Mouse (Mus musculus): ENCODE measurements around the gene Pkn3. TPM values are rescaled to one million over a fixed set of nuclear protein-coding genes. Genes with fewer than 3 reads are reported as not detected.

Gene Pkn3
- polyA plus RNA-seq, 1 experiment = 2.2 TPM

DNA sequence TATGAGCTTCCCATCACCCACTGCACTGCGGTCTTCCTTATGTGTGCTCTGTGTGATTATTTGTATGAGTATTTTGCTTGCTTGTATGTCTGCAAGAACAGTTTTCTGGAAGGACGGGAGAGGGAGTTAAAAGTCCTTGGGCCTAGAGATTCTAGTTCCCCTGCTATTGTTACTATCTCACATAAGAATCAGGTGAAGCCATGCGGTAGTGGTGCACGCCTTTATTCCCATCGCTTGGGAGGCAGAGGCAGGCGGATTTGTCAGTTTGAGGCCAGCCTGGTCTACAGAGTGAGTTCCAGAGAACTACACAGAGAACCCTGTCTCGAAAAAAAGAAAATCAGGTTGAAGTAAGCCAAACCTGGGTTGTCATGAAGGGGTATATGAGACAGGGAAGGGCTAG, 4.6 kb upstream of the Pkn3 start:
- Histone ChIP-seq H3K4me3 (ENCODE audit: insufficient read depth, low read length) (no peak overlapping the region), H3K4me1 (ENCODE audit: control insufficient read depth, insufficient read depth, low read length) (peaks cover 2% of the 10 kb centered on the region), H3K27ac (ENCODE audit: insufficient read depth, low read length) (no peak overlapping the region)
- no peak for TF ChIP-seq CTCF (IDR thresholded peaks at IDR 0.05; ENCODE audit: extremely low read depth, insufficient read depth, low read length)

DNA sequence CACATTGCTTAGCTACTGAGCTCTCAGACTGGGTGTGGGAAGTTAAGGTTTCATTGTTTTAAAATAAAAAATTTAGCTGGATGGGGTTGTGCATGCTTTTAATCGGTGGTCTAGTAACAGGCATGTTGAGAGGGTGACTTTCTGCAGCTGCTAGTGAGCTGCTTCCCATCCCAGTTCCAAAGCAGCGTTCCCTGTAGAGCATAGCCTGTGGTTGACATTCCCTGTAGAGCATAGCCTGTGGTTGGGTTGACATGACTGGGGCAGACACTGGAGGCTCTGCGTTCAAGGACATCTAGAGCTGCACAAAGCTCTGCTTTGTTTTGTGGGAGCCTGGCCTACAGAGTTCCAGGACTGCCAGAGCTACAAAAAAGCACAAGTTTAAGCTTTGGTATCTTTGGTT, 4.2 kb upstream of the Pkn3 start:
- no peaks in the 10 kb centered on the region for H3K4me1 ChIP-seq (ENCODE audit: control insufficient read depth, insufficient read depth, low read length)
- TF ChIP-seq CTCF (IDR thresholded peaks at IDR 0.05; ENCODE audit: extremely low read depth, insufficient read depth, low read length) (no peak), POLR2A (IDR thresholded peaks at IDR 0.05; ENCODE audit: extremely low read depth, insufficient read depth, low read length) (0 out of 2 replicates have a peak, but pooled peaks have one; percentile 5)
- no peak overlapping the region for H3K4me3 ChIP-seq (ENCODE audit: insufficient read depth, low read length)
- H3K27ac ChIP-seq (ENCODE audit: insufficient read depth, low read length) = no peak overlapping the region

DNA sequence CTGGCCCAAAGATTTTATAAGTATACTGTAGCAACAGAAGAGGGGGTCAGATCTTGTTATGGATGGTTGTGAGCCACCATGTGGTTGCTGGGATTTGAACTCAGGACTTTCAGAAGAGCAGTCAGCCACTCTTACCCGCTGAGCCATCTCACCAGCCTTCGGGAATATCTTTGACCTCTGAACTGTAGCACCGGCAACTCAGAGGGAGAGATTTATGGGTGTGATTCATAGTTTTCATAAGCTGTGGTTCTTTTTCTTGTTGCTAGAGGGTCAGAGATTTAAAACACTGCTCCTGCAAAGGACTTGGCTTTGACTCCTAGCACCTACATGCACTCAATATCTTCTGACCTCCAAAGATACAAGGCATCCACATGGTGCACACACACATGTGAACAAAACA, 1.9 kb upstream of the Pkn3 start:
- no peak for TF ChIP-seq CTCF (IDR thresholded peaks at IDR 0.05; ENCODE audit: extremely low read depth, insufficient read depth, low read length)
- TF ChIP-seq POLR2A (IDR thresholded peaks at IDR 0.05; ENCODE audit: extremely low read depth, insufficient read depth, low read length) = no peak
- H3K4me1 ChIP-seq (ENCODE audit: control insufficient read depth, insufficient read depth, low read length) = no peaks in the 10 kb centered on the region
- no peak overlapping the region for H3K27ac ChIP-seq (ENCODE audit: insufficient read depth, low read length)
- H3K4me3 ChIP-seq (ENCODE audit: insufficient read depth, low read length) = no peak overlapping the region

DNA sequence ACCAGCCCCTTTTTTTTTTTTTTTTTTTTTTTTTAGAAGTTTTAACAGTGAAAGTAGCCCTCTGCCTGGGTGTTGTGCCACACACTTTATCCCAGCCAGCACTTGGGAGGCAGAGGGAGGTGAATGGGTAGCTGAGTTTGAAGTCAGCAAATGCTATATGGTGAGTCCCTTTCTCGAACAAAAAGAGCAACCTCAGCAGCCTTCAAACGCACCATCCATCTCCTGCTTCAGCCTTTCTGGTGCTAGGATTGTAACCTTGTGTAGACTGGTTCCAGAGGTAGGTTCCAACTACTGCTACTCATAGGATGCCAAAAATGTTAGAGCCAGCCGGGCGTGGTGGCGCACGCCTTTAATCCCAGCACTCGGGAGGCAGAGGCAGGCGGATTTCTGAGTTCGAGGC, 1.0 kb upstream of the Pkn3 start:
- TF ChIP-seq POLR2A (IDR thresholded peaks at IDR 0.05; ENCODE audit: extremely low read depth, insufficient read depth, low read length) (no peak), CTCF (IDR thresholded peaks at IDR 0.05; ENCODE audit: extremely low read depth, insufficient read depth, low read length) (no peak)
- Histone ChIP-seq H3K27ac (ENCODE audit: insufficient read depth, low read length) (no peak overlapping the region), H3K4me3 (ENCODE audit: insufficient read depth, low read length) (no peak overlapping the region), H3K4me1 (ENCODE audit: control insufficient read depth, insufficient read depth, low read length) (no peaks in the 10 kb centered on the region)

DNA sequence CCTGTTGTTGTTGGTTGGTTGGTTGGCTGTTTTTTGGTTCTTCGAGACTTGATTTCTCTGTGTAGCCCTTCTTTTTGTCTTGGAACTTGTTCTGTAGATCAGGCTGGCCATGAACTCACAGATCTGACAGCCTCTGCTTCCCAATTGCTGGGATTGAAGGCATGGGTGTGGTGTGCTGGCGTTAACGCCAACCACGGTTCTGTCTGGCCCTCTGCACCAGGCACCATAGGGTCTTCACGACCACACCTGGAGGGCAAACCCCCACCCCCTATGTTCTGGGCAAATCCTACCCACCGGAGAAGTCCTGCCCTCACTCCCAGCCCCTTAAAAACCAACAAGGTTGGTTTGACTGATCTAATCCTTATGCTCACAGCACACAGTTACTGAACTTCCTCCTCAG, 525 bp upstream of the Pkn3 start:
- no peaks in the 10 kb centered on the region for H3K4me1 ChIP-seq (ENCODE audit: control insufficient read depth, insufficient read depth, low read length)
- no peak overlapping the region for H3K27ac ChIP-seq (ENCODE audit: insufficient read depth, low read length)
- 0 out of 2 replicates have a peak overlapping the region, but pooled peaks have one; percentile 4 for H3K4me3 ChIP-seq (ENCODE audit: insufficient read depth, low read length)
- TF ChIP-seq CTCF (IDR thresholded peaks at IDR 0.05; ENCODE audit: extremely low read depth, insufficient read depth, low read length) (no peak), POLR2A (IDR thresholded peaks at IDR 0.05; ENCODE audit: extremely low read depth, insufficient read depth, low read length) (no peak)

DNA sequence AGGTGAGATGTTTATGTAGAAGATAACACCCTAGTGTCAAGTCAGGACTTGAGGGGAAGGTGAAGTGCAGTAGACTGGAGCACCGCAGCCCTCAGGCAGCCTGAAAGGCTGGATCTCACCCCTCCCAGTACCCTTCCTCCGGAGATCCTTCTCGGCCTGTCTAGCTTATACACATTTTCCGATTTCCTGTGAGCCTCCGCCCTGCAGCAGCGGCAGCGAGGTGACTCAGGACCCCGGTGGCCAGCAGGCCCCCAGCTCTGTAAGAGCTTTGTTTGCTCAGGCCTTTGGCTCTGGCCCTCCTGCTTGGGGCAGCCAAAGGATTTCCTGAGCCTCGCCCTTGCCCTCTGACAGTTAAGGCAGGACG, 847 bp downstream of the Pkn3 start:
- Histone ChIP-seq H3K27ac (ENCODE audit: insufficient read depth, low read length) (no peak overlapping the region), H3K4me3 (ENCODE audit: insufficient read depth, low read length) (no peak overlapping the region), H3K4me1 (ENCODE audit: control insufficient read depth, insufficient read depth, low read length) (no peaks in the 10 kb centered on the region)
- TF ChIP-seq CTCF (IDR thresholded peaks at IDR 0.05; ENCODE audit: extremely low read depth, insufficient read depth, low read length) (no peak), POLR2A (IDR thresholded peaks at IDR 0.05; ENCODE audit: extremely low read depth, insufficient read depth, low read length) (no peak)

DNA sequence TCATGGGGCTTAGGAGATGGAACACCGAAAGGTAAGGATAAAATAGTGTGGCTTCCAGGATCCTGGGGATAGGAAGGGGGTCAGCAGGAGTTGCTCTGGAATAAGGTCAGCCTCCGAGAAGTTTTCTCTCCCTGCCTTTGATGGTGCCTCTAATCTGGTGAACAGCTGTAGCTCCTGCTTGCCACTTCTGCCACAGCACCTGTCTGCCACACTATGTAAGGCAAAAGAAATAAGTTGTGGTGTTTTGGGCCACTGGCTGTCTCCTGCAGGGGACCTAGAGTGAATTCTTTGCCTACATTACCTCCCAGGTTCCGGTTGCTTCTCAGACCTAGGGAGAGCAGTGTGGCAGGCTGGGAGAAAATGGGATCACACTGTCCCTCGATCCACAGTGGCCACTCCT, 1.3 kb downstream of the Pkn3 start:
- H3K27ac ChIP-seq (ENCODE audit: insufficient read depth, low read length) = no peak overlapping the region
- H3K4me3 ChIP-seq (ENCODE audit: insufficient read depth, low read length) = no peak overlapping the region
- no peaks in the 10 kb centered on the region for H3K4me1 ChIP-seq (ENCODE audit: control insufficient read depth, insufficient read depth, low read length)
- no peak for TF ChIP-seq POLR2A (IDR thresholded peaks at IDR 0.05; ENCODE audit: extremely low read depth, insufficient read depth, low read length)
- TF ChIP-seq CTCF (IDR thresholded peaks at IDR 0.05; ENCODE audit: extremely low read depth, insufficient read depth, low read length) = no peak

DNA sequence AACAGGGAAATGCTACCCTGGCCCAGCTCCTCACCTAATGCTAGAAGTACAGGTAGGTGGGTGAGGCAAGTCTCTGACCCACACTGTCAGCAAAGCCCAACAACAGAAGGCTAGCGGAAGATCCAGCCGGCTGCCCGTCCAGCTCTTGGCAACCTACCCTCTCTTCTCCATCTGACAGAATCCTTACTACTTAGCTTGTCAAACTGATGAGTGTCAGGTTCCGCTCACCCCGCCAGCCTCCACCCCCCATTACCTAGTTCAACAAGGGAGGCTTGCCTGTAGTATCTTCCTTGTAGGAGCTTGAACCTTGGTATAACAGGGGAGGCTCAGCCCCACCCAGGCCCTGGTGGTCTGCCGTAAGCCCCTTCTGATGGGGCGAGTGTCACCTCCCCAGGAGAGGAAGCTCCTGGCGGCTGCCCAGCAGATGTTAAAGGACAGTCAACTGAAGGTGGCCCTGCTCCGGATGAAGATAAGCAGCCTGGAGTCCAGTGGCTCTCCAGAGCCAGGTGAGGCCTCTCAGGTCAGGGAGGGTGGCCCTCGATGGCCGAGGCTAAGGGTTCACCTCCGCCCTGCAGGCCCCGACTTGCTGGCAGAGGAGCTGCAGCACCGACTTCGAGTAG, 2.8 kb downstream of the Pkn3 start:
- no peak overlapping the region for H3K4me3 ChIP-seq (ENCODE audit: insufficient read depth, low read length)
- TF ChIP-seq POLR2A (IDR thresholded peaks at IDR 0.05; ENCODE audit: extremely low read depth, insufficient read depth, low read length) = no peak
- TF ChIP-seq CTCF (IDR thresholded peaks at IDR 0.05; ENCODE audit: extremely low read depth, insufficient read depth, low read length) = no peak
- no peaks in the 10 kb centered on the region for H3K4me1 ChIP-seq (ENCODE audit: control insufficient read depth, insufficient read depth, low read length)
- no peak overlapping the region for H3K27ac ChIP-seq (ENCODE audit: insufficient read depth, low read length)

DNA sequence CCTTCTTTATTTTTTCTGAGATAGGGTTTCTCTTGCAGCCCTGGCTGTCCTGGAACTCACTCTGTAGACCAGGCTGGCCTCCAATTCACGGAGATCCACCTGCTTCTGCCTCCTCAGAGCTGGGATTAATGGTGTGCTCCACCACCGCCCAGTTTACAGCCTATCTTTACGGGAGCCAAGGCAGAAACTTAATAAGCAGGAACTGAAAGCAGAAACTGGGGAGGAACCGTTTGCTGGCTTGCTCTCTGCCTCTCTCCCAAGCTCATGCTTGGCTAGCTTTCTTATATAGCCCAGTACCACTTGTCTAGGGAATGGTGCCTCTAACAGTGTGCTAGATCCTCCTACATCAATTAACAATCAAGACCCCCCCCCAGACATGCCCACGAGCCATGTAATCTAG, 6.6 kb downstream of the Pkn3 start:
- no peak for TF ChIP-seq CTCF (IDR thresholded peaks at IDR 0.05; ENCODE audit: extremely low read depth, insufficient read depth, low read length)
- no peak for TF ChIP-seq POLR2A (IDR thresholded peaks at IDR 0.05; ENCODE audit: extremely low read depth, insufficient read depth, low read length)
- Histone ChIP-seq H3K4me3 (ENCODE audit: insufficient read depth, low read length) (no peak overlapping the region), H3K27ac (ENCODE audit: insufficient read depth, low read length) (no peak overlapping the region), H3K4me1 (ENCODE audit: control insufficient read depth, insufficient read depth, low read length) (no peaks in the 10 kb centered on the region)

DNA sequence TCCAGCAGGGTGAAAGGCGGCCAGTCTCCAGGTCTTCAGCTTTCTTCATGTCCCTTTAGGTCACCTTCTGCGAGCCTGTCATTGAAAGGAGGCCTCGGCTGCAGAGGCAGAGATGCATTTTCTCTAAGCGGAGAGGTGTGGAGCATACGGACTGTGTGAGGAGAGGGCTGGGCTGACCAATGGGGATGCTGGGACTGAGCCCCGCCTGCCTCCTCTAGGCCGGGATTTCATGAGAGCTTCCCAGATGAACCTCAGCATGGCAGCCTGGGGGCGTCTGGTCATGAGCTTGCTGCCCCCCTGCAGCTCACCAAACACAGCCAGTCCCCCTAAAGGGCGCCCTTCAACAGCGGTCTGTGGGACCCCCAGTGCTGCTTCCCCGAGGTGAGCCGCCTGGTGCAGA, 7.1 kb downstream of the Pkn3 start:
- Histone ChIP-seq H3K4me1 (ENCODE audit: control insufficient read depth, insufficient read depth, low read length) (no peaks in the 10 kb centered on the region), H3K27ac (ENCODE audit: insufficient read depth, low read length) (no peak overlapping the region), H3K4me3 (ENCODE audit: insufficient read depth, low read length) (no peak overlapping the region)
- TF ChIP-seq CTCF (IDR thresholded peaks at IDR 0.05; ENCODE audit: extremely low read depth, insufficient read depth, low read length) (no peak), POLR2A (IDR thresholded peaks at IDR 0.05; ENCODE audit: extremely low read depth, insufficient read depth, low read length) (no peak)

Data from cortical plate, adult 2 months (tissue).